11 mouse cellular contexts compared by ENCODE assay signal in genomic region chr15:84120612-84121011, GRCm38 (mm10). TPM values are rescaled to one million over a fixed set of nuclear protein-coding genes. Genes with fewer than 3 reads are reported as not detected.
A peak's percentile ranks its signal among the peaks of the same experiment; 100 is the strongest.
DNase-seq lines count a peak whose midpoint lies in the region; ATAC-seq and TF ChIP-seq lines count a peak whose summit lies in the region.
"Had no signal": no experiment of that assay in that cellular context is flagged by ENCODE, and none has a peak within 500 bp of the region (broad histone marks: within the 10 kb centered on the region; RNA-seq: fewer than 3 reads in every experiment).

No protein-coding gene starts in this region.

- no peaks in the 10 kb centered on the region for H3K9me3 ChIP-seq in liver, postnatal 0 days (ENCODE audit: low read length)

- no peak overlapping the region for H3K9ac ChIP-seq in liver, postnatal 0 days (replicated peaks)

- no peaks in the 10 kb centered on the region for H3K36me3 ChIP-seq in liver, postnatal 0 days (replicated peaks; ENCODE audit: insufficient read depth, low read length)

- H3K27me3 ChIP-seq in liver, postnatal 0 days (ENCODE audit: insufficient read depth, low read length), result no peaks in the 10 kb centered on the region

- H3K27ac ChIP-seq in liver, postnatal 0 days (ENCODE audit: low read depth), result no peak overlapping the region

- no peak for ATAC-seq in liver, postnatal 0 days

- no peak overlapping the region for H3K4me3 ChIP-seq in liver, postnatal 0 days (ENCODE audit: low read depth, low read length)
- H3K4me3 ChIP-seq: erythroblast, embryonic 14.5 days had no signal

- TF ChIP-seq EP300 in liver, postnatal 0 days (IDR thresholded peaks at IDR 0.05; ENCODE audit: low read depth), result no peak

- TF ChIP-seq CTCF in liver, postnatal 0 days (IDR thresholded peaks at IDR 0.05; ENCODE audit: low read depth), result peak; percentile 61

- peak; percentile 24 to 43 for DNase-seq in adrenal gland, postnatal 36 days
- no peak for DNase-seq in adrenal gland, postnatal 4 days (ENCODE audit: low spot score in 2 of 2)
- peak; percentile 36 for DNase-seq in layer of hippocampus, adult 11-12 months (ENCODE audit: low spot score)
- DNase-seq in layer of hippocampus, postnatal 14 days (ENCODE audit: low spot score in 2 of 2), result no peak
- peak; percentile 27 for DNase-seq in NIH3T3 (ENCODE audit: low read depth)
- DNase-seq in liver, postnatal 0 days, result peak; percentile 51
- DNase-seq in urinary bladder, postnatal 36 days (ENCODE audit: low spot score in 2 of 2), result no peak
- no peak for DNase-seq in ovary, adult 18-20 months (ENCODE audit: low spot score)

- no peak overlapping the region for H3K4me2 ChIP-seq in liver, postnatal 0 days (ENCODE audit: low read depth, low read length)

- WGBS in liver, postnatal 0 days (ENCODE audit: insufficient replicate concordance), result 16% methylated on average over 6 of the region's 6 CpGs

- H3K4me1 ChIP-seq in liver, postnatal 0 days (ENCODE audit: insufficient read depth), result no peaks in the 10 kb centered on the region

RNA-seq across cellular contexts. Expression of gene Pnpla5, which starts 2.4 kb away (rescaled TPM):
- under 1 TPM in 1 of 2 experiments, not detected in 1; 0.23 TPM for total RNA-seq in adrenal gland, postnatal 36 days (2021)
- total RNA-seq in adrenal gland, postnatal 4 days (2021), result not detected
- not detected for total RNA-seq in layer of hippocampus, postnatal 14 days (2021)
- polyA plus RNA-seq in liver, postnatal 0 days (2015; fragmentation: Nextera tagmentation; extraction: Ambion mirVana), result 0.05 TPM in 1 of 2 replicates, not detected in the other
- total RNA-seq: layer of hippocampus, postnatal 25 days had no signal
- polyA plus RNA-seq: C2C12; erythroblast, embryonic 14.5 days had no signal

RNA-seq across cellular contexts. Expression of gene Sult4a1, which starts 15.1 kb away (rescaled TPM):
- 1 to 10 TPM; 2.7 to 3.7 TPM for total RNA-seq in adrenal gland, postnatal 36 days (2021)
- 1 to 10 TPM; 6.0 to 10.0 TPM for total RNA-seq in adrenal gland, postnatal 4 days (2021)
- 100 to 1,000 TPM; 339 to 348 TPM for total RNA-seq in layer of hippocampus, postnatal 14 days (2021)
- 0.06 TPM in 1 of 2 replicates, not detected in the other for polyA plus RNA-seq in liver, postnatal 0 days (2015; fragmentation: Nextera tagmentation; extraction: Ambion mirVana)
- polyA plus RNA-seq: C2C12; erythroblast, embryonic 14.5 days had no signal

RNA-seq across cellular contexts. Expression of gene Pnpla3, which starts 47.0 kb away (rescaled TPM):
- total RNA-seq in adrenal gland, postnatal 36 days (2021), result 100 to 1,000 TPM in 1 of 2 experiments, 10 to 100 TPM in 1; 30.7 to 111 TPM
- total RNA-seq in adrenal gland, postnatal 4 days (2021), result 1 to 10 TPM; 4.0 to 5.5 TPM
- 10 to 100 TPM in 1 of 2 experiments, 1 to 10 TPM in 1; 9.2 to 11.3 TPM for total RNA-seq in layer of hippocampus, postnatal 14 days (2021)
- polyA plus RNA-seq in liver, postnatal 0 days (2015; fragmentation: Nextera tagmentation; extraction: Ambion mirVana), result 1.0 and 1.9 TPM in 2 replicates
- polyA plus RNA-seq: C2C12; erythroblast, embryonic 14.5 days had no signal

RNA-seq across cellular contexts. Expression of gene Efcab6, which starts 55.4 kb away (rescaled TPM):
- total RNA-seq in adrenal gland, postnatal 36 days (2021), result not detected
- under 1 TPM in 1 of 2 experiments, not detected in 1; 0.34 TPM for total RNA-seq in adrenal gland, postnatal 4 days (2021)
- total RNA-seq in layer of hippocampus, postnatal 14 days (2021), result 1 to 10 TPM; 4.4 to 5.7 TPM
- polyA plus RNA-seq in liver, postnatal 0 days (2015; fragmentation: Nextera tagmentation; extraction: Ambion mirVana), result not detected in 2 replicates
- polyA plus RNA-seq: C2C12; erythroblast, embryonic 14.5 days had no signal

Comparison
In these comparisons a context has a peak if more than half of its experiments do, and no peak if none do; other contexts are left out.
1. DNase-seq: peak in adrenal gland, postnatal 36 days (2 of 2), layer of hippocampus, adult 11-12 months (single experiment), NIH3T3 (single experiment) and liver, postnatal 0 days (single experiment); none in adrenal gland, postnatal 4 days (0 of 2), layer of hippocampus, postnatal 14 days (0 of 2), urinary bladder, postnatal 36 days (0 of 2) and ovary, adult 18-20 months (single experiment).
2. RNA of gene Sult4a1, which starts 15.1 kb away (total RNA-seq): 339 to 348 TPM in layer of hippocampus, postnatal 14 days; 6.0 to 10.0 TPM in adrenal gland, postnatal 4 days and 2.7 to 3.7 TPM in adrenal gland, postnatal 36 days; every median in the first group is over 10 times any median in the second.